Mouse (Mus musculus): Measurements from ENCODE around the gene Foxc1. TPM values are rescaled to one million over a fixed set of nuclear protein-coding genes. Genes with fewer than 3 reads are reported as not detected.
A peak's percentile ranks its signal among the peaks of the same experiment; 100 is the strongest.

Gene Foxc1
- polyA plus RNA-seq, 1 experiment from 2014 or later: 0.03 TPM

DNA sequence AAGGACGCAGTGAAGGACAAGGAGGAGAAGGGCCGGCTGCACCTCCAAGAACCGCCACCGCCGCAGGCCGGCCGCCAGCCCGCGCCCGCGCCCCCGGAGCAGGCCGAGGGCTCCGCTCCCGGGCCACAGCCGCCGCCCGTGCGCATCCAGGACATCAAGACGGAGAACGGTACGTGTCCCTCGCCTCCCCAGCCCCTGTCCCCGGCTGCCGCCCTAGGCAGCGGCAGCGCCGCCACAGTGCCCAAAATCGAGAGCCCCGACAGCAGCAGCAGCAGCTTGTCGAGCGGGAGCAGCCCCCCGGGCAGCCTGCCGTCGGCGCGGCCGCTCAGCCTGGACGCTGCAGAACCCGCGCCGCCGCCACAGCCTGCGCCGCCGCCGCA is 1.3 kb downstream of the Foxc1 start:
- ATAC-seq (ENCODE audit: low read depth) (no peak), DNase-seq (no peak)
- Histone ChIP-seq H3K4me2 (peak overlapping the region; percentile 77), H3K36me3 (no peaks in the 10 kb centered on the region), H3K4me3 (replicated peaks) (peak overlapping the region; percentile 58), H3K9me3 (replicated peaks) (no peaks in the 10 kb centered on the region), H3K27ac (no peak overlapping the region), H3K27me3 (peaks cover 96% of the 10 kb centered on the region), H3K4me1 (replicated peaks) (peaks cover 30% of the 10 kb centered on the region), H3K9ac (0 out of 2 replicates have a peak overlapping the region, but pooled peaks have one; percentile 45)
- WGBS (ENCODE audit: insufficient replicate concordance): 1% methylated on average over 35 of the region's 47 CpGs

DNA sequence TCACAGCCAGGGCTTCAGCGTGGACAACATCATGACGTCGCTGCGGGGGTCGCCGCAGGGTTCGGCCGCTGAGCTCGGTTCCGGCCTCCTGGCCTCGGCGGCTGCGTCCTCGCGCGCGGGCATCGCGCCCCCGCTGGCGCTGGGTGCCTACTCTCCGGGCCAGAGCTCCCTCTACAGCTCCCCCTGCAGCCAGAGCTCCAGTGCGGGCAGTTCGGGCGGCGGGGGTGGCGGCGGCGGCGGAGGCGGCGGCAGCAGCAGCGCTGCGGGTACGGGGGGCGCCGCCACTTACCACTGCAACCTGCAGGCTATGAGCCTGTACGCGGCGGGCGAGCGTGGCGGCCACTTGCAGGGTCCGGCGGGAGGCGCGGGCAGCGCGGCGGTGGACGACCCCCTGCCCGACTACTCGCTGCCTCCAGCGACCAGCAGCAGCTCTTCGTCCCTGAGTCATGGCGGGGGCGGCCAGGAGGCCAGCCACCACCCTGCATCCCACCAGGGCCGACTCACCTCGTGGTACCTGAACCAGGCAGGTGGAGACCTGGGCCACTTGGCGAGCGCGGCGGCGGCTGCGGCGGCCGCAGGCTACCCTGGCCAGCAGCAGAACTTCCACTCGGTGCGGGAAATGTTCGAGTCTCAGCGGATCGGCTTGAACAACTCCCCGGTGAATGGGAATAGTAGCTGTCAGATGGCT is 1.8 kb downstream of the Foxc1 start:
- Histone ChIP-seq H3K4me3 (replicated peaks) (peak overlapping the region; percentile 58), H3K36me3 (no peaks in the 10 kb centered on the region), H3K9me3 (replicated peaks) (no peaks in the 10 kb centered on the region), H3K4me2 (peak overlapping the region; percentile 77), H3K27me3 (peaks cover 96% of the 10 kb centered on the region), H3K4me1 (replicated peaks) (peaks cover 30% of the 10 kb centered on the region), H3K9ac (no peak overlapping the region), H3K27ac (no peak overlapping the region)
- ATAC-seq (ENCODE audit: low read depth) (no peak), DNase-seq (no peak)
- 2% methylated on average over 64 of the region's 73 CpGs for WGBS (ENCODE audit: insufficient replicate concordance)

- DNase-seq (no peak), ATAC-seq (ENCODE audit: low read depth) (no peak)
- peak overlapping the region; percentile 77 for H3K4me2 ChIP-seq
- H3K9me3 ChIP-seq (replicated peaks): no peaks in the 10 kb centered on the region
- no peak overlapping the region for H3K27ac ChIP-seq
- H3K4me3 ChIP-seq (replicated peaks): peak overlapping the region; percentile 58
- H3K9ac ChIP-seq: no peak overlapping the region
- peaks cover 30% of the 10 kb centered on the region for H3K4me1 ChIP-seq (replicated peaks)
- WGBS (ENCODE audit: insufficient replicate concordance): 9% methylated on average over 16 of the region's 16 CpGs
- H3K27me3 ChIP-seq: peaks cover 96% of the 10 kb centered on the region
- H3K36me3 ChIP-seq: no peaks in the 10 kb centered on the region
Measured at GRCm38 (mm10) chr13:31808804-31809420, 2.5 kb downstream of the Foxc1 start.

DNA sequence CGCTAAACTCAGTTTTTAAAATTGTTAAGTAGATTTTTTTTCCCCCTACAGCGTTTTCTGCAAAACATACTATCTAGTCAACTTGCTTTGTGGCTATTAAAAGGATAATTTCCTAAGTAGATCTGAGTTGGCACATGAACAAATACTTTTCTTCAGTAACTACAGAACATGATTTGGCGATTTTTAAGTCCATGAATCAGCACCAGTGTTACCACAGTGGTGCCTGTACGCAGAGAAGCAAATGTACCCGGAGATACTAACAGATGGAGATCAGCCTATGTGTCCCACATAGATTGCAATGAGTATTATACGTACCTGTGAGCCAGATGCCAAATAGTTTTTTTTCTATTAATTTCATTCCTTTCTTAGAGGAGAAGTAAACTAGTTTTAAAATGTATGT is 3.3 kb downstream of the Foxc1 start:
- Histone ChIP-seq H3K27me3 (peaks cover 96% of the 10 kb centered on the region), H3K4me2 (no peak overlapping the region), H3K9ac (no peak overlapping the region), H3K27ac (no peak overlapping the region), H3K4me1 (replicated peaks) (peaks cover 30% of the 10 kb centered on the region), H3K36me3 (no peaks in the 10 kb centered on the region), H3K4me3 (replicated peaks) (no peak overlapping the region), H3K9me3 (replicated peaks) (no peaks in the 10 kb centered on the region)
- ATAC-seq (ENCODE audit: low read depth) (no peak), DNase-seq (no peak)
- 12% methylated on average over 6 of the region's 6 CpGs for WGBS (ENCODE audit: insufficient replicate concordance)

DNA sequence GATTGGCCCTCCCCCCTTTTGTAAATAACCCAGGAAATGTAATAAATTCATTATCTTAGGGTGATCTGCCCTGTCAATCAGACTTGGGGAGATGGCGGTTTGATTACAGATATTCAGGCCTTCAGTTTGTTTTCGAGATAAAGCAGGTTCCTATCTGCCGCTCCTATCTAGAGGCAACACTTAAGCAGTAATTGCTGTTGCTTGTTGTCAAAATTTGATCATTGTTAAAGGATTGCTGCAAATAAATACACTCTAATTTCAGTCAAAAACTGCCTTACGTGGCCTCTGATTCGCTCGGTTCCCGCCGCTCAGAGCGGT is 3.9 kb downstream of the Foxc1 start:
- 4% methylated on average over 9 of the region's 9 CpGs for WGBS (ENCODE audit: insufficient replicate concordance)
- Histone ChIP-seq H3K4me1 (replicated peaks) (peaks cover 30% of the 10 kb centered on the region), H3K27me3 (peaks cover 96% of the 10 kb centered on the region), H3K27ac (no peak overlapping the region), H3K4me2 (0 out of 2 replicates have a peak overlapping the region, but pooled peaks have one; percentile 52), H3K36me3 (no peaks in the 10 kb centered on the region), H3K4me3 (replicated peaks) (no peak overlapping the region), H3K9me3 (replicated peaks) (no peaks in the 10 kb centered on the region), H3K9ac (no peak overlapping the region)
- DNase-seq (no peak), ATAC-seq (ENCODE audit: low read depth) (no peak)

DNA sequence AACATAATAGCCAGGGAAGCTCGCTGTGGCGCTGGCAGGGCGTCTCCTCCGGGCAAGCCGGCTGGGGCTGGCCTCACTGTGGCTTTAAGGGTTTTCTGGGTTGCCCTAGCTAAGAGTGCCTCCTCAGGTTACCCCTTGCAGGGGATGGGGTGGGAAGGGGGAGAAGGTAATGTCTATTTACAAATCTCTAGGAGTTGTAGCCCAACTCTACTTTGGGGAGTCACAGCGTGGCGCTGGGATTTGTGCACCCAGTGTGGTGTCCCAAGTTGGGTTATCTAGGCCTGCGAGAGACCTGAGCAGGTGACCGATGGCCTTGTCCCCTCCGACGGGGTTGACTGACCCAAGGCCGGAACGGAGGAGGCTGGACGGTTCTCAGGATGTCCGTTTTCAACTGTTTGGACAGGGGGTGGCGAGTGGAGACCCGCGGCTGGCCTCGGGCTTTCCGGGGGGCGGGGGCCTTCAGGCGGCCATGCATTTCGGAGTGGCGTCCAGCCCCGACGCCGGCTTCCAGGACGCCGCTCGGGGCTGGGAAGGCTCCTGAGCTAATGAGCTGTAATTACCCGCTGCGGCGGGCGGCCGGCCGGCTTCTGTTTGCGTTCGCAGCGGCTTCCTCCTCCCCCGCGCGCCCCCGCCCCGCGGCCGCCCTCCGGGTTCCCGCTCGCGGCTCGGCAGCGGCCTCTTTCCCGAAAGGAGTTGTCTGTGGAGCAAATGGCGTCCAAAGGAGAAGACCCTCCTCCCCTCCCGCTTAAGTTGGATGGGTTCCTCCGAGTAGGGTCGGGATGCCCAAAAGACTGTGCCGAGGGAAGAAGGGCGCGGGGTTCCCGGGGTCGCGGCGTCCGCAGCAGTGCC is 4.5 kb downstream of the Foxc1 start:
- no peak overlapping the region for H3K9ac ChIP-seq
- H3K4me1 ChIP-seq (replicated peaks): peaks cover 29% of the 10 kb centered on the region
- H3K4me3 ChIP-seq (replicated peaks): peak overlapping the region; percentile 42
- WGBS (ENCODE audit: insufficient replicate concordance): 2% methylated on average over 63 of the region's 65 CpGs
- H3K9me3 ChIP-seq (replicated peaks): no peaks in the 10 kb centered on the region
- DNase-seq: no peak
- no peaks in the 10 kb centered on the region for H3K36me3 ChIP-seq
- ATAC-seq (ENCODE audit: low read depth): no peak
- H3K4me2 ChIP-seq: peak overlapping the region; percentile 52
- H3K27me3 ChIP-seq: peaks cover 96% of the 10 kb centered on the region
- H3K27ac ChIP-seq: no peak overlapping the region

DNA sequence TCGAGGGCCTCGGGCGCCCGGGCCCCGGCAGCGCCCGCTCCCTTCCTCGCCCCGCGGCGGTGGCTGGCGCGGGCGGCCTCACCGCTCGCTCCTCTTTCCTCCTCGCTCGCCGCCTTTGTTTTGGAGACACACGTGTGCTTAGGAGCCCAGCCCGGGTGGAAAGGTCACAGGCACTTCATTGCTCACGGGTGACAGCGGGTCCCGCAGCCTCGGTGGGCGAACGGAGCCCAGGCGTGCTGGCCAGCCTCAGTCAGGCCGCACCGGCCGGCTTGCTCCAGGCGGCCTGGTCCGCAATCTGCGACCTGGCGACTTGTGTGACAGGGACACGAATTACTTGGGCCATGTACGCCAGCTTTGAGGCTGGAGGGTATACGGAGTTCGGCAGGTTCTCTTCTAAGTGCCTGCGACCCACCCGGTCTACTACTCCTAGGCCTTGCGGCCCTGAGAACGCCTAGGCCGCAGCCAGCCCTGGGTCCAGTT is 5.1 kb downstream of the Foxc1 start:
- no peak overlapping the region for H3K27ac ChIP-seq
- 14% methylated on average over 44 of the region's 44 CpGs for WGBS (ENCODE audit: insufficient replicate concordance)
- H3K4me3 ChIP-seq (replicated peaks): peak overlapping the region; percentile 42
- H3K9ac ChIP-seq: no peak overlapping the region
- no peaks in the 10 kb centered on the region for H3K9me3 ChIP-seq (replicated peaks)
- ATAC-seq (ENCODE audit: low read depth): no peak
- H3K4me2 ChIP-seq: peak overlapping the region; percentile 52
- H3K4me1 ChIP-seq (replicated peaks): peaks cover 26% of the 10 kb centered on the region
- no peaks in the 10 kb centered on the region for H3K36me3 ChIP-seq
- H3K27me3 ChIP-seq: peaks cover 96% of the 10 kb centered on the region
- DNase-seq: no peak

GRCm38 (mm10) chr13:31812701-31813100 is 6.3 kb downstream of the Foxc1 start:
- H3K4me1 ChIP-seq (replicated peaks): peaks cover 16% of the 10 kb centered on the region
- no peaks in the 10 kb centered on the region for H3K9me3 ChIP-seq (replicated peaks)
- no peak overlapping the region for H3K9ac ChIP-seq
- ATAC-seq (ENCODE audit: low read depth) (no peak), DNase-seq (no peak)
- no peak overlapping the region for H3K4me2 ChIP-seq
- no peaks in the 10 kb centered on the region for H3K36me3 ChIP-seq
- 58% methylated on average over 2 of the region's 2 CpGs for WGBS (ENCODE audit: insufficient replicate concordance)
- H3K4me3 ChIP-seq (replicated peaks): no peak overlapping the region
- peaks cover 90% of the 10 kb centered on the region for H3K27me3 ChIP-seq
- no peak overlapping the region for H3K27ac ChIP-seq

DNA sequence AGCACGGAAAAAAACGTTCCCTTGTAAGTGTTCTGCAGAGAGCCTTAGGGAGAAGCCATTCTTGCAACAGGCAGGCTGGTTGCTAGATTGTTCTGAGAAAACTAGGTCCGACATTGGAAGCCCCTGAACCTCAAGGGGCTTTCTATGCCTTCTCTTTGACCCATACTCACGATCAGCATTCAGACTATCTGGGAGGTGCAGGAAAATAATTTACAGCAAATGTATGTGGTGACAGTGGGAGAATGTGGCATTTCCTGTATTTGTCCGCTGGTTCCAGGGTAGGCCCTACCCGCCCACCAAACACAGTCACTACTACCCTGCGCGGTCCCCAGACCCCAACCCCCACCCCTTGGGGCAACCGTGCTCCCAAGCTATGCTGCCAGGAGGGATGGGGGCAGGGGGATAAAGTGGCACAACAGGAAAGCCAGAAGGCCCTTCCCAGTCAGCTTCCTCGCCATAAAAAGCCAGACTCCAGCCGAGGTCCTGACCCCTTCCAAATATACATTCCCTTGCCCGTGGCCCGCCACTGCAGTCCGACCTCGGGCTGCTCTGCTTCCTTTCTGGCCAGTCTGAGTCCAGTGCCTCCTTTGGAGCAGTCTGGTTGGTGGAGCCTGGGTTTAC is 9.1 kb downstream of the Foxc1 start:
- Histone ChIP-seq H3K27ac (no peak overlapping the region), H3K4me1 (replicated peaks) (0 out of 2 replicates have a peak, but pooled peaks cover 6% of the 10 kb centered on the region), H3K4me2 (no peak overlapping the region), H3K4me3 (replicated peaks) (no peak overlapping the region), H3K9me3 (replicated peaks) (no peaks in the 10 kb centered on the region), H3K9ac (no peak overlapping the region), H3K27me3 (peaks cover 84% of the 10 kb centered on the region), H3K36me3 (no peaks in the 10 kb centered on the region)
- DNase-seq (no peak), ATAC-seq (ENCODE audit: low read depth) (no peak)
- WGBS (ENCODE audit: insufficient replicate concordance): 33% methylated on average over 15 of the region's 15 CpGs

DNA sequence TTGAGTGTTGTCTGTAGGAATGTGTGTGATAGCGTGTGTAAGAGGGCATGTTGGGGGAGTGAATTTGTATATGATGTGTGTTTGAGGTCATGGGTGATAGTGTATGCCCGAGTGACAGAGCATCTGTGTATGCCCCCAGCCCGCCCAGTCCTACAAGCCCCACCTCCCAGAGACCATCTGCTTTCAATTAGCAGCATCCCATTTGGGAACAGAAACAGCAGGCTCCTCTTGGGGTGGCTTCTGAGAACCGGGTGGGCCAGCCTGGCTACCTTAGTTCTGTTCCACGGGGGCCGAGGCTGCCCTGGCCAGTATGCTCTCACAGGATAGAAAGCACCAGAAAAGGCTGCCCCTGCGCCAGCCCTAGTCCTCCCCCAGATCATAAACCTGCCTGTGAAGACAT is 11.9 kb downstream of the Foxc1 start:
- H3K4me1 ChIP-seq (replicated peaks): peaks cover 3% of the 10 kb centered on the region; the same call in 1 of the 2 replicates
- H3K36me3 ChIP-seq: no peaks in the 10 kb centered on the region
- no peak overlapping the region for H3K27ac ChIP-seq
- peaks cover 75% of the 10 kb centered on the region for H3K27me3 ChIP-seq
- DNase-seq (no peak), ATAC-seq (ENCODE audit: low read depth) (no peak)
- no peaks in the 10 kb centered on the region for H3K9me3 ChIP-seq (replicated peaks)
- H3K9ac ChIP-seq: no peak overlapping the region
- no peak overlapping the region for H3K4me2 ChIP-seq
- WGBS (ENCODE audit: insufficient replicate concordance): 52% methylated on average over 7 of the region's 7 CpGs
- no peak overlapping the region for H3K4me3 ChIP-seq (replicated peaks)
